Mouse (Mus musculus) kidney, adult 2 months (tissue): ENCODE measurements around the gene Bach2. TPM values are rescaled to one million over a fixed set of nuclear protein-coding genes. Genes with fewer than 3 reads are reported as not detected.

Source experiments
- DNase-seq: peaks from one replicate; pipeline ENCODE4 v3.0.0; 2021
- H3K27ac ChIP-seq: fragments of 200-500 bp; 2 replicates; pipeline ENCODE4 v1.5.1; 2012; ENCODE audit warnings: low read depth, low read length, control low read depth, inconsistent platforms; ENCODE audit not compliant: insufficient read depth
- H3K27me3 ChIP-seq: fragments of 200-500 bp; replicated peaks from 2 replicates; pipeline ENCODE4 v1.6.1; 2012; ENCODE audit warnings: mild to moderate bottlenecking, moderate library complexity, low read length, inconsistent platforms; ENCODE audit not compliant: control insufficient read depth, insufficient read depth
- H3K36me3 ChIP-seq: fragments of 200-500 bp; 2 replicates; pipeline ENCODE4 v1.6.1; 2012; ENCODE audit warnings: mild to moderate bottlenecking, moderate library complexity, low read length, inconsistent platforms; ENCODE audit not compliant: control insufficient read depth, insufficient read depth
- H3K4me1 ChIP-seq: fragments of 200-500 bp; 2 replicates; pipeline ENCODE4 v1.6.1; 2011; ENCODE audit warnings: low read length; ENCODE audit not compliant: control insufficient read depth, insufficient read depth
- H3K4me3 ChIP-seq: fragments of 200-500 bp; 2 replicates; pipeline ENCODE4 v1.5.1; 2011; ENCODE audit warnings: mild to moderate bottlenecking, low read depth, low read length, control low read depth; ENCODE audit not compliant: insufficient read depth
- CTCF ChIP-seq: fragments of 200-500 bp; conservative IDR thresholded peaks from 2 replicates; pipeline ENCODE4 v1.5.1; 2011; ENCODE audit warnings: low read depth, mild to moderate bottlenecking, control low read depth, low read length, moderate library complexity, mixed read lengths; ENCODE audit not compliant: insufficient read depth, insufficient read length
- POLR2A ChIP-seq: fragments of 200-500 bp; IDR thresholded peaks from one replicate; pipeline ENCODE4 v1.6.1; 2011; ENCODE audit warnings: low read depth, low read length, control low read depth
- WGBS: fragments of 180-500 bp; shearing (Covaris S2); methylation state at CpG from one replicate; pipeline ENCODE4 v1.1.7; 2018; 5-methylcytosine and 5-hydroxymethylcytosine counted together
- polyA plus RNA-seq: library from polyadenylated mRNA; depleted of rRNA; stranded (reverse); fragments of >200 nt; gene quantifications from 2 replicates; pipeline ENCODE4 v1.2.3, GENCODE M21; 2012

The Bach2 gene
- polyA plus RNA-seq, 1 experiment = 2.5 TPM

DNA sequence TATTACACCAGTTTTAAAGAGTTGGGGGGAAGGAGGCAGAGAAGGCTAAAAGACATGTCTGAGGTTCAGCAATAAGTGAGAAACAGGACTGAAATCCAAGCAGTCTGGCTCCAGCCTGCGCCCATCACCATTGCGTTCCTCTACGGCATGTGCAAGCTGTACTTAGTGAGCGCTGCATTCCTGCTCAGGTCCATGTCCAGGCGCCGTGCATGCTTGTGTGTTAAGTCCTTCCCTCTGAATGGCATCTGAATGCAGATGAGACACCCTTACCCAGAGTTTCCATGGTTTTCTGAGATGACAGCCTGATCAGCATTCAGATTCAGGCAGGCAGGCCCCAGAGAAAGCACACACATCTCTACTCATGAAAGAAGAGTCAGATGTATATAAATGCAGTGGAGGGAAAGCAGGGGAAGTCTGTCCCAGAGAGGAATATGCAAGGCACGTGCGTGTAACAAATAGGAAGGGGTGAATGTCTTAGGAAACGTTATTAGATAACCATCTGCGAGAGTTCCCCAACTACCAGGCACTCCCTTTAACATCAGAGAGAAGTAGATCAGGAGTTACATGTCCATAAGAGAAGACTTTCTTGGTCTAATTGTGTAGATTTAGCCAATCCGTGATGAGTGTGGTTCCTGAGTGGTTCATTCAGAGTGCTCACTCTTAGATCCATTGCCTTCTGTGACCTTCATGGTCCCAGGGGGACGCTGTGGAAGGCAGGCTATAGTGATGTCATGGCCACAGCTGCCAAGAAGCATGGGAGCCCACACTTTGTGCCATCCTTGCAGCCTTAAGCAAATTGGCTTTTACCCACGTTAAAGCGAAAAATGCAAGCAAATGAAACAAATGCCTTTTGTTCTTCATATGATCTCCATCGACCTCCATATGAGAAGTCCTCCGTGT lies 241.4 kb downstream of the Bach2 start:
- H3K27ac ChIP-seq = no peak overlapping the region
- no peaks in the 10 kb centered on the region for H3K36me3 ChIP-seq
- no peak for TF ChIP-seq CTCF
- no peak for TF ChIP-seq POLR2A
- no peaks in the 10 kb centered on the region for H3K4me1 ChIP-seq
- no peaks in the 10 kb centered on the region for H3K27me3 ChIP-seq
- 89% methylated on average over 16 of the region's 16 CpGs for WGBS
- no peak for DNase-seq
- no peak overlapping the region for H3K4me3 ChIP-seq

DNA sequence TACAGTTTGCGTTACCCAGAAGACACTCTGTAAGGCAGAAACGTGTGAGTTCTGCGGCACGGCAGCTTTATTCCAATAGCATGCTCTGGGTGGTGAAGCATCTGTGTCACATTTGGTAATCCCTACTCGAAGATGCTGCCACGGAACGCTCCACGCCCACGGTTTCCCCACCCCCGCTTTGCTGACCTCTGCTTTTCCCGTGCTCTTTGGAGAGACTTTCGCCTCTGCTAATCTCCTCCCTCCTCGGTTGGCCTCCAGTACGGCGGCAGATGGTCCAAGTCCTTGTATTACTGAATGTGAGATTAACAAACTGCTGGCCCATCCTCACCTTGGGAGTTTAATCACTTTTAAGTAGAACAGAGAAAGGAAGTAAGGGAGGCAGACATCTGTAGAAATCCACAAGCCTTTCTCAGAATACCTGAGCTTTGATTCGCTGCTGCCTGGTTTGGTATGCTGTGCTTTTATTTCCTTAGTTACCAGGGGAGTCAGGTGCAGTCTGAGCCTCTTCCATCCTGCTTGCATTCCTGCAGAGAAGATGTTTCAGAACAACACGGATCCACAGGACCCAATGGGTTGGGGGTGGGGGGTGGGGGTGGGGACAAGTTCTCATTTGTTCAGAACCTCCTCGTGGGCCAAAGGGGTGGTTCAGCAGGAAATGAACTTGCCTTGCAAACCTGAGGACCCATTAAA lies 242.9 kb downstream of the Bach2 start:
- no peaks in the 10 kb centered on the region for H3K4me1 ChIP-seq
- H3K4me3 ChIP-seq = no peak overlapping the region
- WGBS = 25% methylated on average over 18 of the region's 18 CpGs
- DNase-seq = peak; percentile 8
- H3K27ac ChIP-seq = no peak overlapping the region
- TF ChIP-seq POLR2A (no peak), CTCF (no peak)
- H3K36me3 ChIP-seq = no peaks in the 10 kb centered on the region
- H3K27me3 ChIP-seq = no peaks in the 10 kb centered on the region

DNA sequence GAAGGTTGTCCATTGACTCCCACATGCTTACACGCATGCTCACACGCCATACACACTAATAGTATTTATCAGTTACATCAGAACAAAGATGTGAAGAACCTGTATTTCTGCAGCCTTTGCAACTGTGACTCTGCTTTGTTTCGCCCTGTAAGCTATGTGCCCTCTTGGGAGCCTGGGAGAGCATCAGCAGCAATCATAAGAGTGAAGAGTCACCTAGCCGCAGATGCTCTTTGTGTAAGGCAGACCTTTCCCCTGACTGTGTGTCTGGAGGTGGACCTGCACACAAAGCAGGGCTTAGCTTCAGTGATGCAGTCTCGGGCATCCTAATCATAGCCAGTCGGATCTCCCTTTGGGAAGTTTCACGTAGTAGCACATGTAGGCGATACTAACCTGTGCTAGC lies 243.5 kb downstream of the Bach2 start:
- WGBS = 93% methylated on average over 8 of the region's 8 CpGs
- TF ChIP-seq CTCF = no peak
- TF ChIP-seq POLR2A = no peak
- no peak overlapping the region for H3K27ac ChIP-seq
- no peaks in the 10 kb centered on the region for H3K36me3 ChIP-seq
- no peaks in the 10 kb centered on the region for H3K27me3 ChIP-seq
- DNase-seq = no peak
- H3K4me3 ChIP-seq = no peak overlapping the region
- no peaks in the 10 kb centered on the region for H3K4me1 ChIP-seq

DNA sequence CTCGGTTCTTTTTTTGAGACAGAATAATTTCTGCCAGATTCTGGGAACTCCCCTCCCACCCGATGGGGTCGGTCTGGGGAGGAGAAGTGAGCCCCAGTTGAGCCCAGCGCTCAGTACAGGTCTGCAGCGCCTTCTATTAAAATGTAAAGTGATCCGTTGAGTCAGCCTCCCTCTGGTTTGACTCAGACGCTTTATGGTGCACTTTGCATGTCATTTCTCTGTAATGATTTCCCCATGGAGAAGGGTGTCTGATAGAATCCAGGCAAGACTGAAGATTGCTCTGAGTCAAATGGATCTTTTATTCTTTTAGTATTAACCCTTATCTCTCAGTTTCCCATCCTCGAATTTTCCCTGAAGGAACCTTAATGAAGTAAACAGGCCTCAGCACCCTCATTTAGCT lies 244.3 kb downstream of the Bach2 start:
- DNase-seq = no peak
- no peaks in the 10 kb centered on the region for H3K4me1 ChIP-seq
- no peaks in the 10 kb centered on the region for H3K36me3 ChIP-seq
- H3K4me3 ChIP-seq = no peak overlapping the region
- H3K27me3 ChIP-seq = no peaks in the 10 kb centered on the region
- H3K27ac ChIP-seq = no peak overlapping the region
- WGBS = 54% methylated on average over 8 of the region's 8 CpGs
- TF ChIP-seq POLR2A (no peak), CTCF (no peak)

DNA sequence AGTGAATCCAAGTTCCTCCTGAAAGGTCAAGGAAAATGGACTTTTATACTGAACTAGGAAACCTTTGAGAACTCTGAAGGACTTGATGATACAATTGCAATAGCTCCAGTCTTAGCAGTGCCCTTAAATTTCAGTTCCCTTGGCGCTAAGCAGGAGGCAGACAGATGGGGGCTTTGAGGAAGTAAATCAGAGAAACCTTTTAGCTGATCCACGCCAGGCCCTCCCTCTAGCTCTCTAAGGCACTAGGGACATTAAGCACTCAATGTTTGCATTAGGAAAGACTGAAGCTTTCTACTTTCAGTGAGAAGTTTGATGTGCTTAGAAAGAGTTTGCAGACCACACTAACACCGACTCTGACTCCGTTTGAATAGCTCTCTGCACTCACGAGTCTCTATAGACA lies 247.2 kb downstream of the Bach2 start:
- no peak overlapping the region for H3K27ac ChIP-seq
- 75% methylated on average over 5 of the region's 5 CpGs for WGBS
- DNase-seq = no peak
- TF ChIP-seq CTCF (no peak), POLR2A (no peak)
- H3K4me3 ChIP-seq = no peak overlapping the region
- no peaks in the 10 kb centered on the region for H3K36me3 ChIP-seq
- H3K4me1 ChIP-seq = no peaks in the 10 kb centered on the region
- no peaks in the 10 kb centered on the region for H3K27me3 ChIP-seq

DNA sequence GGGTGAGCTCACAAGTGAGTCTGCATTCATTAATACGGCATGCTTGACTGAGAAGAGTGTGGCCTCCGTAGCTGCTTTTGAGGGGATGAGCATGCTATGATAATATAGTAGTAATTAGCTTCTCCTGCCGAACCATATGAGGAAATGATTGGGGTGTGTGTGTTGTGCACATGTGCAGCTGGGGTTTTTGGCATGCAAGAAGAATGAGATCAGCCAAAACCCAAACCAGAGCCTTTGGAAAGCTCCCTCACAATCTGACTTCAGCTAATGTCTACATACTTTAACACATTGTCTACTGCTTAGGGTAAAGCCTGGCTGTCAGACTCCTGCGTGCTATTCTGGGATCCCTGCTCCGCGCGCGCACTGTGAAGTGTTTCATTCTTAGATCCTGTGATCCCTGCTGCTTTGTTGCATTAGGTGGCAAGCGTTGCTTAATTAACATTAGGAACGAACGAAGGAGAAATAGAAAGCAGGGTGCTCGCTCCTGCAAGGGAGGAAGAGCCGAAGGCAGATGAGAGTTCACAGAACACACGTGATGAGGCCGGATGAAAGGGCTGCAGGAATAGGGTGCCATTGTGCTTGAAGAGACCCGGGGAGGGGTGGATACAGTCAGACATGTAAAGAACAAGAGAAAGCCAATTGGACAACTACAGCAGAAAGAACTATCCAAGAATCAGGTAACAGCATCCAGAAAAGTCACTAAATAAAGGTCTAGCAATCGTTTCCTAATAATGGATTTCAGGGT lies 248.2 kb downstream of the Bach2 start:
- 86% methylated on average over 17 of the region's 17 CpGs for WGBS
- Histone ChIP-seq H3K27me3 (no peaks in the 10 kb centered on the region), H3K36me3 (no peaks in the 10 kb centered on the region), H3K4me1 (no peaks in the 10 kb centered on the region), H3K27ac (no peak overlapping the region), H3K4me3 (no peak overlapping the region)
- TF ChIP-seq CTCF = no peak
- no peak for TF ChIP-seq POLR2A
- no peak for DNase-seq

DNA sequence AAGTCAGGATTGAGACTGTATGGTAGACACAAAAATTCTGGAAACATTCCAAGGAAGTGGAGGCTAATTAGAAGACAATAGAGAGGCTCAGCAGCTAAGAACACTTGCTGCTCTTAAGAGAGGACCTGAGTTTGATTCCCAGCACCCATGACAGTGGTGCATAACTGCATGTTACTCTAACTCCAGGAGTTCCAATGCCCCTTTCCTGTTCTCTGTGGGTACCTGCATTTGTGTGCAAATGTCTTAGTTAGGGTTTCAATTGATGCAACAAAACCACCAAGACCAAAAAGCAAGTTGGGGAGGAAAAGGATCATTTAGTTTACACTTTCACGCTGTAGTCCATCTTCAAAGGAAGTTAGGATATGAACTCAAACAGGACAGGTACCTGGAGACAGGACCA lies 250.6 kb downstream of the Bach2 start:
- Histone ChIP-seq H3K27me3 (no peaks in the 10 kb centered on the region), H3K4me1 (no peaks in the 10 kb centered on the region), H3K4me3 (no peak overlapping the region), H3K27ac (no peak overlapping the region), H3K36me3 (no peaks in the 10 kb centered on the region)
- no peak for TF ChIP-seq POLR2A
- no peak for TF ChIP-seq CTCF
- WGBS = 84% methylated on average over 1 of the region's 1 CpGs
- no peak for DNase-seq
